Mouse (Mus musculus) stomach, postnatal 0 days (tissue): Measurements from ENCODE around the gene Sumo1.

Experiments
- CTCF ChIP-seq: IDR thresholded peaks from 2 replicates; pipeline ENCODE4 v1.5.1; 2016; ENCODE audit warnings: antibody characterized with exemption, low read depth, mild to moderate bottlenecking, moderate library complexity
- EP300 ChIP-seq: optimal IDR thresholded peaks from 2 replicates; pipeline ENCODE3; 2016; ENCODE audit warnings: antibody characterized with exemption

- no peak for TF ChIP-seq CTCF
- TF ChIP-seq EP300: no peak
These were observed 55.6 kb downstream of the Sumo1 start for GRCm38 (mm10) chr1:59615021-59615420.
